Mouse (Mus musculus) liver, embryonic 14.5 days (tissue): ENCODE data around the gene Rasa4. TPM values are rescaled to one million over a fixed set of nuclear protein-coding genes. Genes with fewer than 3 reads are reported as not detected.

ENCODE experiments used
- ATAC-seq: fragments of 200-750 bp; cut with Nextera tagmentation; 2 replicates; pipeline ENCODE4 v1.8.0; 2017; ENCODE audit warnings: moderate number of reproducible peaks, mild to moderate bottlenecking, moderate library complexity; ENCODE audit not compliant: insufficient read depth
- DNase-seq, 3 experiments: peaks; one replicate each; pipeline ENCODE4 v3.0.0-alpha.2; 2012 to 2013; ENCODE audit warnings: low read depth in 3 of 3, low spot score in 3 of 3
- H3K27ac ChIP-seq: fragments of 300-500 bp; sonication (generic); 2 replicates; pipeline ENCODE4 v1.5.1; 2014; ENCODE audit warnings: moderate library complexity, mild to moderate bottlenecking, control low read depth, inconsistent platforms
- H3K27me3 ChIP-seq: fragments of 300-500 bp; sonication (generic); 2 replicates; pipeline ENCODE4 v1.6.1; 2014; ENCODE audit warnings: mild to moderate bottlenecking, low read length, moderate library complexity; ENCODE audit not compliant: control insufficient read depth, insufficient read depth
- H3K36me3 ChIP-seq: fragments of 300-500 bp; sonication (generic); replicated peaks from 2 replicates; pipeline ENCODE4 v1.6.1; 2014; ENCODE audit warnings: low read depth; ENCODE audit not compliant: control insufficient read depth, insufficient read depth
- H3K4me1 ChIP-seq, 2 experiments: fragments of 200-500 bp in 1 of 2; fragments of 300-500 bp in 1 of 2; sonication (generic) in 1 of 2; replicated peaks; 2 replicates each; pipeline ENCODE4 v1.6.1; 2012 to 2014; ENCODE audit warnings: antibody characterized with exemption in 1 of 2, inconsistent platforms in 1 of 2, low read length in 1 of 2; ENCODE audit not compliant: control insufficient read depth in 2 of 2, insufficient read depth in 2 of 2
- H3K4me2 ChIP-seq: fragments of 300-500 bp; sonication (generic); 2 replicates; pipeline ENCODE4 v1.6.1; 2014; ENCODE audit warnings: low read depth, mild to moderate bottlenecking, control low read depth, moderate library complexity
- H3K4me3 ChIP-seq, 2 experiments: fragments of 200-500 bp in 1 of 2; fragments of 300-500 bp in 1 of 2; sonication (generic) in 1 of 2; 2 replicates each; pipeline ENCODE4 v1.5.1; 2012 to 2014; ENCODE audit warnings: low read depth in 2 of 2, low read length in 2 of 2, mild to moderate bottlenecking in 2 of 2, control low read depth in 1 of 2, inconsistent platforms in 1 of 2, moderate library complexity in 1 of 2; ENCODE audit not compliant: insufficient read depth in 1 of 2
- H3K9ac ChIP-seq: fragments of 300-500 bp; sonication (generic); replicated peaks from 2 replicates; pipeline ENCODE4 v1.6.1; 2014; ENCODE audit warnings: mild to moderate bottlenecking, control low read depth, moderate library complexity
- H3K9me3 ChIP-seq: fragments of 300-500 bp; sonication (generic); 2 replicates; pipeline ENCODE4 v1.6.1; 2016; ENCODE audit warnings: low read length, mixed read lengths; ENCODE audit not compliant: control insufficient read depth
- CTCF ChIP-seq: IDR thresholded peaks from 2 replicates; pipeline ENCODE4 v1.5.1; 2016; ENCODE audit warnings: antibody characterized with exemption, low read depth, control low read depth
- EP300 ChIP-seq: IDR thresholded peaks from 2 replicates; pipeline ENCODE4 v1.6.1; 2016; ENCODE audit warnings: antibody characterized with exemption, low read depth
- WGBS: fragments of 180-500 bp; shearing (Covaris S2); extraction: QIAGEN DNeasy Blood & Tissue Kit; methylation state at CpG from one replicate; pipeline ENCODE4 v1.1.7; 2014; ENCODE audit not compliant: insufficient replicate concordance; 5-methylcytosine and 5-hydroxymethylcytosine counted together
- polyA plus RNA-seq, 2 experiments: library from polyadenylated mRNA; depleted of rRNA in 1 of 2; stranded (reverse) in 1 of 2; unstranded in 1 of 2; fragments of >200 nt; fragmentation: Nextera tagmentation in 1 of 2; extraction: Ambion mirVana in 1 of 2; gene quantifications; 2 replicates each; pipeline versions ENCODE4 v1.2.1 to v1.2.3; 2012 to 2014

Gene Rasa4
- polyA plus RNA-seq, 2 experiments, result 0.93 to 1.4 TPM

- Histone ChIP-seq H3K27me3 (no peaks in the 10 kb centered on the region), H3K4me1 (peaks cover 12 to 19% of the 10 kb centered on the region in 2 experiments), H3K4me2 (peak overlapping the region; percentile 82), H3K27ac (peak overlapping the region; percentile 84), H3K36me3 (peaks cover 50% of the 10 kb centered on the region), H3K9ac (peak overlapping the region; percentile 92), H3K9me3 (no peaks in the 10 kb centered on the region), H3K4me3 (peak overlapping the region; percentile 72 to 94)
- ATAC-seq (peak; percentile 14), DNase-seq (no peak)
- TF ChIP-seq CTCF (no peak), EP300 (no peak)
- whole genome bisulfite sequencing, result 3% methylated on average over 20 of the region's 20 CpGs
Measured at GRCm38 (mm10) chr5:136136292-136136990, 52.7 kb downstream of the Rasa4 start.

GRCm38 (mm10) chr5:136137658-136138274 is 54.0 kb downstream of the Rasa4 start:
- peaks cover 12 to 19% of the 10 kb centered on the region in 2 experiments for H3K4me1 ChIP-seq
- peaks cover 36% of the 10 kb centered on the region for H3K36me3 ChIP-seq
- DNase-seq (peak; percentile 55 to 67 (median 58)), ATAC-seq (no peak)
- peak overlapping the region; percentile 7 to 9; a peak in 3 of 4 replicates for H3K4me3 ChIP-seq
- no peaks in the 10 kb centered on the region for H3K27me3 ChIP-seq
- H3K9ac ChIP-seq, result no peak overlapping the region
- 31% methylated on average over 13 of the region's 13 CpGs for WGBS
- peak; percentile 92 for TF ChIP-seq CTCF
- no peak for TF ChIP-seq EP300
- no peaks in the 10 kb centered on the region for H3K9me3 ChIP-seq
- peak overlapping the region; percentile 82 for H3K4me2 ChIP-seq
- no peak overlapping the region; the same call in 1 of the 2 replicates for H3K27ac ChIP-seq

- TF ChIP-seq EP300 (no peak), CTCF (no peak)
- no peaks in the 10 kb centered on the region for H3K9me3 ChIP-seq
- H3K4me1 ChIP-seq, result peaks cover 12 to 19% of the 10 kb centered on the region in 2 experiments
- H3K27ac ChIP-seq, result no peak overlapping the region
- DNase-seq (no peak), ATAC-seq (no peak)
- no peak overlapping the region for H3K4me2 ChIP-seq
- H3K4me3 ChIP-seq, result no peak overlapping the region
- no peak overlapping the region for H3K9ac ChIP-seq
- peaks cover 22% of the 10 kb centered on the region for H3K36me3 ChIP-seq
- H3K27me3 ChIP-seq, result no peaks in the 10 kb centered on the region
- WGBS, result 66% methylated on average over 13 of the region's 13 CpGs
Measured at GRCm38 (mm10) chr5:136139393-136139792, 55.7 kb downstream of the Rasa4 start.

- Histone ChIP-seq H3K4me1 (peaks cover 9 to 16% of the 10 kb centered on the region in 2 experiments), H3K4me3 (no peak overlapping the region), H3K9me3 (no peaks in the 10 kb centered on the region), H3K9ac (no peak overlapping the region), H3K27ac (no peak overlapping the region), H3K27me3 (no peaks in the 10 kb centered on the region), H3K36me3 (peaks cover 22% of the 10 kb centered on the region), H3K4me2 (no peak overlapping the region)
- TF ChIP-seq EP300, result no peak
- TF ChIP-seq CTCF, result no peak
- no peak for DNase-seq
- ATAC-seq, result no peak
- WGBS, result 88% methylated on average over 10 of the region's 10 CpGs
Measured at GRCm38 (mm10) chr5:136140057-136140482, 56.4 kb downstream of the Rasa4 start.

GRCm38 (mm10) chr5:136142746-136143145 is 59.0 kb downstream of the Rasa4 start:
- Histone ChIP-seq H3K4me3 (no peak overlapping the region), H3K27me3 (no peaks in the 10 kb centered on the region), H3K9me3 (no peaks in the 10 kb centered on the region), H3K9ac (no peak overlapping the region), H3K4me1 (peaks cover 0 to 13% of the 10 kb centered on the region in 2 experiments; a peak in 3 of 4 replicates), H3K36me3 (peaks cover 22% of the 10 kb centered on the region), H3K4me2 (no peak overlapping the region), H3K27ac (no peak overlapping the region)
- ATAC-seq, result no peak
- 84% methylated on average over 5 of the region's 5 CpGs for WGBS
- no peak for TF ChIP-seq EP300
- peak; percentile 51 for TF ChIP-seq CTCF
- DNase-seq, result no peak
